Mouse (Mus musculus) stomach, adult 2 months (tissue): ENCODE data around the gene Wnt2b. TPM values are rescaled to one million over a fixed set of nuclear protein-coding genes. Genes with fewer than 3 reads are reported as not detected.

ENCODE experiments used
- polyA plus RNA-seq: library from polyadenylated mRNA; depleted of rRNA; stranded (reverse); fragments of >200 nt; gene quantifications from 2 replicates; pipeline ENCODE4 v1.2.3, GENCODE M21; 2012; rRNA removed

The Wnt2b gene
- polyA plus RNA-seq: 1.6 and 1.7 TPM in 2 replicates

DNA sequence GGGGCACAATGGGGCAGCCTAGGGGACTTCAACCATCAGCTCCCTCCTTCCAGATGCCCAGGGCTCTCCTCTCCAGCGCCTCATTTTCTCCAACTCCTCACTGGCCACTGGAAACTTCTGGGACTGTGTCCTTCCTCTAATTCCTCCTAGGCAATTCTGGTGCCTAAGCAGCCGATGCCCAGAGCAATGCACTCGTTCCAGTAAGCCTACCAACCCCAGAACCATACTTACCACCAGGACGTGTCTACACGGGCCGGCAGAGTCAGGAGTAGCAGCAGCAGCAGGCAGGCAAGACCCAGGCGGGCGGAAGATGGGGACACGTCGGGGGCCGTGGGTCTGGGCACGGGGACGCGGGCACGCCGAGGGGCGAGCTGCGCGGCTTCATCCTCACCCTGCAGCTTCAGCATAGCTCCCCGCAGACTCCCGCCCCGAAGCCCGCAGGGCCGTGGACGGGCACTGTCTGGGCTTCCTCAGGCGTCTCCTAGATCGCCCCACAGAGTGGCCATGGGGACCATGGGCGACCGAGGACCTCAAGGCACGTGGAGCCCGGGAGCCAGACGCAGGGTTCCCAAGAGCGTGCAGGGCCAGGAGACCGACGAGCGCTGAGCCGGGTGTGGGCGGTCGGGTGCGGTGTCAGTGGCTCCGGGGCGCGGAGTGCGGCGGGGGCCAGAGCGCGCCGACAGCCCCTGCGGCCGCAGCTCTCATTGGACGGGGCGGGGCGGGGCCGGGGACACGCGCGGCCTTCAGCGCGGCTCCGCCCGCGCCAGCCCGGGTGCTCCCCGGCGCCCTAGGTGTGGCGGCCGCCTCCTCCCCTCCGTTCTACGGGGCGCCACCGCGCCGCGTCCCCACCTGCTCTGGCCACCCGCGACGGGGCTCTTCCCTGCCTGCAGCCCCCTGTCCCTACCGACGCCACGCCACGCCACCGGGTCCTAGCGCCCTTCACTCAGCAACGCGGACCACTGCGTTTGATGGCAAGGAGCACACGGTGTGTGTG lies at the start of gene Wnt2b:
Wnt2b (minus strand) TSS at position 856 of the 994 bp plus-strand sequence.

Other genes with a start within 250 kb of the Wnt2b start
- 6.0 and 8.5 TPM in 2 replicates for gene Ppm1j, start 180.9 kb downstream of the Wnt2b start, polyA plus RNA-seq
- gene Fam19a3, start 180.1 kb downstream of the Wnt2b start, polyA plus RNA-seq: 0.10 and 0.13 TPM in 2 replicates
- gene Rhoc, start 173.5 kb downstream of the Wnt2b start, polyA plus RNA-seq: 54.4 and 72.2 TPM in 2 replicates
- gene Mov10, start 143.4 kb downstream of the Wnt2b start, polyA plus RNA-seq: 2.8 and 4.2 TPM in 2 replicates
- 1.9 and 2.3 TPM in 2 replicates for gene St7l, start 97.9 kb downstream of the Wnt2b start, polyA plus RNA-seq
- 5.6 and 7.2 TPM in 2 replicates for gene Capza1, start 97.4 kb downstream of the Wnt2b start, polyA plus RNA-seq
- 2.4 and 3.3 TPM in 2 replicates for gene Cttnbp2nl, start 91.2 kb upstream of the Wnt2b start, polyA plus RNA-seq
- not detected in 2 replicates for gene 4930564D02Rik, start 104.9 kb upstream of the Wnt2b start, polyA plus RNA-seq